Mouse (Mus musculus) urinary bladder, postnatal 14 days (tissue): ENCODE results near the gene Rab3d.

Experiments used
- DNase-seq: peaks from one replicate; pipeline ENCODE4 v3.0.0; 2021; ENCODE audit warnings: low spot score

Gene Rab3d

DNA sequence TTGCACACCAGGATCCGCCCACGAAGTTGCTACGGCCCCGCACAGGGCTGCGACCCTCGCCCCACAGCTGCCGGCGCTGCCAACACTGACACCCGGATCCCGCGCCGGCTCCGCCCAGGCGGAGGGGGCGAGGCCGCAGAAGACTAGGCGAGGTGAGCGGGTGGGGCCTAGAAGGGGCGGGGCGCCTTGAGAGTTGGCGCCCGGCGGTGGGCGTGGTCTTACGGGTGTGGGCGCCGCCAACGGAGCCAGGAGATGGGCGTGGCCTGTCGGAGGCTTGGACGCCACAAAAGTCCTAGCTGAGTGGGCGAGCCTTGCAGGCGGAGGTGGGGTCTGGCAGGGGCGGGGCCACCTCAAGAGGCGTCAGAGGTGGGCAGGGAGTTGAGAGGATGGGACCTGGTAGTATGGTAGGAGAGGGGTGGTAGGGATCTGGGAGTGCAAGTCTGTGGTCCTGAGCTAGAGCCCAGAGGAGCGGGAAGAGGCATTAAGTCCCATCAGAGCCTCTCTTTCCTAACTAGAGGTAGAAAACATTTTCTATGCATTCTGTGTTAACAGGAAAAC lies at the start of gene Rab3d:
Gene Rab3d (minus strand): TSS at position 158 of the 558 bp plus-strand sequence.
- DNase-seq: peak; percentile 97

GRCm38 (mm10) chr9:21963417-21963816 lies 45.4 kb upstream of the Rab3d start, which contains the start of gene Epor:
TSS of gene Epor (minus strand) at chr9:21963506.
- DNase-seq: no peak

- DNase-seq: peak; percentile 65
Measured at GRCm38 (mm10) chr9:21962416-21963059, 44.5 kb upstream of the Rab3d start.

DNA sequence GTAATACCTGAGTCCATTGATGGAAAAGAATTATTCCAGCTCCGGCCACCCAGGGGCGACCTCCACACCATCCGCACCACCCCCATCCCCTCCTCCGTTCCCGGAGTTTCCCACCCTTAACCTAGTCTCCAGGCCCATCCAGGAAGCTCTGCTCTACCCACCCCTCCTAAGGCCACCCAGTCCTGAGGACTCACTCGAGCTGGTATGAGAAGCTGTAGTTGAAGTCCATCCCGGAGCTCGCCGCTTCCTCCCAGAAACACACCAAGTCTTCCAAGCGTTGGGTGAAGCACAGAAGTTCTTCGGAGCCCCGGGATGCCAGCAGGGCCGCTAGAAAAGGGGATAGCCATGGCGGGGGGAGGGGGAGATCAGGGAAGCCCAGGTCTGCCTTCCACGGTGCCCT lies 44.0 kb upstream of the Rab3d start:
- DNase-seq: no peak

- DNase-seq: no peak
Measured at GRCm38 (mm10) chr9:21961366-21961980, 43.5 kb upstream of the Rab3d start.

- peak; percentile 45 for DNase-seq
Measured at GRCm38 (mm10) chr9:21960558-21961208, 42.7 kb upstream of the Rab3d start.

GRCm38 (mm10) chr9:21960135-21960534 lies 42.1 kb upstream of the Rab3d start:
- DNase-seq: no peak

GRCm38 (mm10) chr9:21959244-21959643 lies 41.3 kb upstream of the Rab3d start:
- no peak for DNase-seq

DNA sequence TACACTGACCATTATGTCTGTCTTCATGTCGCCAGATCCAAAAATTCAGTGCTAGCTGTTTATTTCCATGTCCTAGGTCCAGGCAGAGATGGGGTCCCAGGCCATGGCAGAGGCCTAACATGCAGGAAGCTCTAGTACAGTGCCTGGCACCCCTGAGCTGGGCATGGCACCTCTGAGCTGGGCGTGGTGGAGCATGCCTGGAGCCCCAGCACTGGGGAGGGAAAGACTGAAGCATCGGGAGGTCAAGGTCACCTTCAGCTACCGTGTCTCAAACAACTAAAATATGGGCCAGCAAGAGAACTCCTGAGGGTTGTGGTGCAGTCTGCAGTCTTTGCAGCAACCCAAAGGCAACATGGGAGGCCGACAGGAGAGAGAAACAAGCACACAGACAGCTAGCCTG lies 40.4 kb upstream of the Rab3d start:
- DNase-seq: no peak

DNA sequence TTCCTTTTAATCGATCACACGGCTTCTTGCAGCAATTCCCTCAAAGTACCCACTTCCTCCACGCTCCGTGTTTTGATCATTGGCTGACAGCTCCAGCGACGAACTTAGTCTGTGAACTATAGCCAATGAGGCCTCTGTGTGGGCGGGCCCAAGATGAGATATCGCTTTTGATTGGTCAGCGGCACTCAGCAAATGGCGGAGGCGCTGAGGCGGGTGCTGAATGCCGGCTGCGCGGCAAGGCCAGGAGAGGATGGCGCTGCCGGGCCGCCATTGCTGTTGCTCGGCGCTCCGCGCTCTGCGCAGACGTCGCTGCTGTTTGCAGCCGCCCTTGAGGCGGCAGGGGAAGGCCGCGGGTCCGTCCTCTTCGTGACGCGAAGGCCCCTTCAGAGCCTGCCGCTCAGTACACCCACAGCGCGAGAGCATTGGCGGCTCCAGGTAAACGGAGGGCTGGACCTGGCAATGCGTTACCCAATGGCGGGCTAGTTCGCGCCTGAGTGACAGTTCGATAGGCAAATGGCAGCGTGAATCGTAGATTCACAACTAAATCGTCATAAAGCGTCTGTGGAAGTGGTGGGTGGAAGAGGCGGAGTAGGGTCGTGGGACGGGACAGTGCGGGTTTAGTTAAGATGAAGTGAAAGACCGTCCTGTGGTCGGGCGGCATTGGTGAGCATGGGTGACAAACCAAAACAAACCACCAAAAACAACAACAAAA lies 37.7 kb upstream of the Rab3d start, which contains the start of gene Swsap1:
Gene Swsap1 (plus strand): TSS at position 186 of the 712 bp plus-strand sequence.
- DNase-seq: peak; percentile 97

GRCm38 (mm10) chr9:21955225-21955569 lies 37.2 kb upstream of the Rab3d start:
- DNase-seq: no peak

- no peak for DNase-seq
Measured at GRCm38 (mm10) chr9:21954635-21955034, 36.6 kb upstream of the Rab3d start.

DNA sequence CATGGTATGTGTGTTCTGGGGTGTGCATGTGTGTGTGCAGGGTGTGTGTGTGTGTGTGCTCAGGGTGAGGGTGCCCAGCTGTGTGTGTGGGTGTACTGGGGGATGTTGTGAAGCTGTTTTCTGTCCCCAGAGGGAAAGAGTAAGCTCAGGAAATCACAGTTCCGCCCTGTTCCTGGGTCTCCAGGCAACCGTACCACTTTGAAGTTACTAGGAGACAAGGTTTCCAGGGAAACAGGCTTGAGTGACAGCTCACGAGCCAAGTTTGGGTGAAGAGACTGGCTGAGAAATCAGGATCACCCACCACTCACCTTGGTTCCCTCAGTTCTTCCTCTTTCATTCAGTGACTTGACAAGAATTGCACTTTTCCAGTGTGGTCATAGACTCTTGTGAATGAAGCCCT lies 35.6 kb upstream of the Rab3d start:
- no peak for DNase-seq

DNA sequence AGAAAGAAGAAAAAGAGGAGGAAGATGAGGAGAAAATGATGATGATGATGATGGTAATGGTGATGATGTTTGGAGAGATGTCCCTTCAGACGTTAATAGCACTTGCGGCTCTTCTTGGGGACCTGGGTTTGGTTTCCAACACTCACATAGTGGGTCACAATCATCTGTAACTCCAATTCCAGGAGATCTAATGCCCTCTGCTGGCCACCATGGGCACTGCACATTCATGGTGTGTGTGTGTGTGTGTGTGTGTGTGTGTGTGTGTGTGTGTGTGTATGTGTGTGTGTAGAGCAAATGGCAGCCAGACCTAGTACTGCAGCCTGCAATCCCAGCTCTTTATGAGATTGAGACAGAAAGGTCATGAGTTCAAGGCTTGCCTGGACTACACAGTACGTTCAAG lies 34.0 kb upstream of the Rab3d start:
- no peak for DNase-seq

- peak; percentile 66 for DNase-seq
Measured at GRCm38 (mm10) chr9:21950322-21950721, 32.3 kb upstream of the Rab3d start.

DNA sequence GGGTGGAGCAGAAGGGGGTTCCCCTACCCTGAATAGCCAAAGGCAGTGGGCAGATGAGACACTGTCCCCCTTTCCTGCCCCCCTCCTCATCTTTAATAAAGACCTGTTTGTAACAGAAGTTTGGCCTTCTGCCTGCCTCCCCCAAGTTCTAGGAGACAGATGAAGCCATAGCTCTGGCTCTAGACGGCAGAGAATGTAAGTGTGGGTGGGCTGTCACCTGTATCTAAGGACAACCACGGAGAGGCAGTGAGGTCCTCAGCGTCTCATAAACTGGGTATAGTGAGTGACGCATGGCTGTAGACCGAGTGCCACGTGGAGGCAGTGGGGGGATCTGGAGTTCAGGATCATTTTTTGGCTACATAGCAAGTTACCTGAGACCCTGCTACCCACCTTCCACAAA lies 30.8 kb upstream of the Rab3d start:
- DNase-seq: no peak

DNA sequence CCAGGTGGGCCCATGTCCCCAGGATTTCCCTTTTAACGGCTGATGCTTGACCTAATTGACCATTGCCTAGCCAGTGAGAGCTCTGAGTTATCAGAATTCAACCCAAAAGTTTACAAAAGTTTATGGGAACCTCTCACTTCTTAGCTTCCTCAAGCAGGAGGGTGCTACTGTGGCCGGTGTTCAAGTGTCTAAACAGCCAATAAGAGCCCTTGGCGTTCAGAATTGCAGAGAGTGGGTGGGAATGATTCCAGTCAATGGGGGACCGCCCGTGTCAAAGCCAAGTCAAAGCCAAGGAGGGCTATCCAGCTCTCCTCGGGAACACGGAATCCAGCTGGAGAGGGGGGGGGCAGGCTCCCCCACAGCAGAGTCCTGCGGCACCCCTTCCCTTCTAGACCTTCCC lies 30.2 kb upstream of the Rab3d start:
- DNase-seq: no peak

DNA sequence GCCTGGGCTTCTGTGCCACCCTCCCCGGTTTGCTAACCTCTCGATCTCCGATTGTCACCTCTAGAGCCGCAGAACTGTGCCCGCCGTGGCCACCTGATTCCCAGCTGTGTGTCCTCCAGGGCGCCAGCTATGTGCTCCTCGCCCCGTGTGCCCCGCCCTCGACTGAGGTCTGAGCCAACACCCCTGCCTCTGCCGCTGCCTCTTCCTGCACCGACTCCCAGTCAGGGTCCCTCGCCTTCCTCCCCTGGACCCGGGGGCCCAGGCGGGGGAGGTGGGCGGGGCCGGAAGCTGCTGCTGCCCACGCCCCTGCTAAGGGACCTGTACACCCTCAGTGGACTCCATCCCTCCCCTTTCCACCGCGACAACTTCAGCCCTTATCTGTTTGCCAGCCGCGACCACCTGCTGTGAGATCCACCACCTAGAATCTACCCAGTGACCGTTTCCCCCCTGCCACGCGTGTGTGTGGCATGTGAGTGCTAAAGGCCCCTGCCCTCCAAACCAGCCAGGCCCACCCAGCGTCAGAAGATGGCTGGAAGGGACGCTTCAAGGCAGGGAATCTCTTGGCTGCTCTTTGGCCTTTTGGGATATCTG lies 29.6 kb upstream of the Rab3d start:
- no peak for DNase-seq

- no peak for DNase-seq
Measured at GRCm38 (mm10) chr9:21944267-21944666, 26.3 kb upstream of the Rab3d start.

GRCm38 (mm10) chr9:21943638-21944037 lies 25.6 kb upstream of the Rab3d start:
- DNase-seq: no peak

- no peak for DNase-seq
Measured at GRCm38 (mm10) chr9:21943046-21943445, 25.1 kb upstream of the Rab3d start.

GRCm38 (mm10) chr9:21938234-21938855 lies 20.4 kb upstream of the Rab3d start:
- no peak for DNase-seq
